Mouse (Mus musculus): Measurements from ENCODE around the gene Xntrpc.

- no peak for TF ChIP-seq CTCF (IDR thresholded peaks at IDR 0.05; ENCODE audit: low read depth)
- TF ChIP-seq EP300 (IDR thresholded peaks at IDR 0.05; ENCODE audit: low read depth), result no peak
Measured at GRCm38 (mm10) chr7:102137898-102138297, 72.4 kb downstream of the Xntrpc start.
